In genomic region chr2:73269666-73270065, GRCm38 (mm10) we compare ENCODE assay signal across 12 mouse cellular contexts. TPM values are rescaled to one million over a fixed set of nuclear protein-coding genes. Genes with fewer than 3 reads are reported as not detected.
A peak's percentile ranks its signal among the peaks of the same experiment; 100 is the strongest.
DNase-seq lines count a peak whose midpoint lies in the region; ATAC-seq lines count a peak whose summit lies in the region.
"Had no signal": no experiment of that assay in that cellular context is flagged by ENCODE, and none has a peak within 500 bp of the region (broad histone marks: within the 10 kb centered on the region; RNA-seq: fewer than 3 reads in every experiment).

No protein-coding gene starts in this region.

- DNase-seq in ES-CJ7 (ENCODE audit: low read depth, low spot score) (peak; percentile 33), ZHBTc4 (ENCODE audit: low read depth, low spot score) (peak; percentile 33)
- DNase-seq in midbrain, embryonic 11.5 days (ENCODE audit: low spot score, missing footprints) = peak; percentile 93
- no peak for DNase-seq in thymus, postnatal 0 days (ENCODE audit: low spot score)
- no peak for DNase-seq in layer of hippocampus, adult 18-20 months (ENCODE audit: low spot score in 2 of 2)

- peak overlapping the region; percentile 60 for H3K4me2 ChIP-seq in forebrain, embryonic 12.5 days
- H3K4me2 ChIP-seq in midbrain, embryonic 11.5 days = 0 out of 2 replicates have a peak overlapping the region, but pooled peaks have one; percentile 13
- H3K4me2 ChIP-seq: hindbrain, embryonic 15.5 days had no signal

- peak overlapping the region; percentile 10; the same call in 1 of the 2 replicates for H3K4me3 ChIP-seq in forebrain, embryonic 12.5 days (replicated peaks)
- H3K4me3 ChIP-seq in midbrain, embryonic 11.5 days (ENCODE audit: low read depth, low read length) = no peak overlapping the region
- H3K4me3 ChIP-seq: hindbrain, embryonic 15.5 days had no signal

- no peaks in the 10 kb centered on the region for H3K36me3 ChIP-seq in forebrain, embryonic 12.5 days (replicated peaks)
- H3K36me3 ChIP-seq in midbrain, embryonic 11.5 days (ENCODE audit: control insufficient read depth, insufficient read depth, low read length) = no peaks in the 10 kb centered on the region
- H3K36me3 ChIP-seq: hindbrain, embryonic 15.5 days had no signal

- H3K27ac ChIP-seq in forebrain, embryonic 12.5 days = peak overlapping the region; percentile 37; the same call in 1 of the 2 replicates
- no peak overlapping the region for H3K27ac ChIP-seq in midbrain, embryonic 11.5 days (ENCODE audit: low read depth, low read length)
- H3K27ac ChIP-seq: hindbrain, embryonic 15.5 days had no signal

- WGBS in forebrain, embryonic 12.5 days = 0% methylated on average over 14 of the region's 17 CpGs
- WGBS in midbrain, embryonic 11.5 days = under 1% methylated on average over 17 of the region's 17 CpGs

- peaks cover 60% of the 10 kb centered on the region for H3K4me1 ChIP-seq in forebrain, embryonic 12.5 days
- H3K4me1 ChIP-seq in midbrain, embryonic 11.5 days (ENCODE audit: control insufficient read depth, insufficient read depth, low read length) = peaks cover 34% of the 10 kb centered on the region

- H3K9me3 ChIP-seq in forebrain, embryonic 12.5 days = no peaks in the 10 kb centered on the region
- no peaks in the 10 kb centered on the region for H3K9me3 ChIP-seq in midbrain, embryonic 11.5 days (ENCODE audit: control insufficient read depth, low read length)
- H3K9me3 ChIP-seq: hindbrain, embryonic 15.5 days had no signal

- H3K27me3 ChIP-seq in forebrain, embryonic 12.5 days = peaks cover 89% of the 10 kb centered on the region
- peaks cover 96% of the 10 kb centered on the region for H3K27me3 ChIP-seq in midbrain, embryonic 11.5 days (ENCODE audit: control insufficient read depth, insufficient read depth, low read length)

- ATAC-seq in forebrain, embryonic 12.5 days (ENCODE audit: low FRiP score) = no peak
- ATAC-seq in midbrain, embryonic 11.5 days (ENCODE audit: low FRiP score) = no peak
- ATAC-seq in inflammation-experienced regulatory T-cells, adult 6 months = no peak

- no peak overlapping the region for H3K9ac ChIP-seq in forebrain, embryonic 12.5 days
- H3K9ac ChIP-seq in midbrain, embryonic 11.5 days (ENCODE audit: low read length) = no peak overlapping the region
- H3K9ac ChIP-seq: hindbrain, embryonic 15.5 days had no signal

RNA-seq across cellular contexts. Expression of gene Sp9, which starts 2.1 kb away (rescaled TPM):
- 12.9 and 16.1 TPM in 2 replicates for polyA plus RNA-seq in forebrain, embryonic 12.5 days (2016; fragmentation: Nextera tagmentation; extraction: Ambion mirVana)
- polyA plus RNA-seq in midbrain, embryonic 11.5 days (2014; fragmentation: Nextera tagmentation; extraction: Ambion mirVana) = 2.8 and 3.3 TPM in 2 replicates
- not detected for polyA plus RNA-seq in inflammation-experienced regulatory T-cells, adult 6 months (2017; shearing (Covaris generic))
- 0.03 TPM in 1 of 2 replicates, not detected in the other for polyA plus RNA-seq in thymus, postnatal 0 days (2015; fragmentation: Nextera tagmentation; extraction: Ambion mirVana)
- total RNA-seq in layer of hippocampus, adult 18-20 months (2021) = 1 to 10 TPM; 3.7 to 4.3 TPM
- total RNA-seq: heart, adult 18-20 months had no signal
- polyA plus RNA-seq: activated CD4-positive, CD25-positive, alpha-beta regulatory T cell, adult 4 months; lung, embryonic 16.5 days; urinary bladder, adult 2 months had no signal

RNA-seq across cellular contexts. Expression of gene Scrn3, which starts 42.7 kb away (rescaled TPM):
- polyA plus RNA-seq in forebrain, embryonic 12.5 days (2016; fragmentation: Nextera tagmentation; extraction: Ambion mirVana) = 10.9 and 12.7 TPM in 2 replicates
- 10.7 and 11.7 TPM in 2 replicates for polyA plus RNA-seq in midbrain, embryonic 11.5 days (2014; fragmentation: Nextera tagmentation; extraction: Ambion mirVana)
- 10 to 100 TPM in 2 of 3 experiments, 1 to 10 TPM in 1; 8.8 to 13.5 (median 12.5) TPM for polyA plus RNA-seq in inflammation-experienced regulatory T-cells, adult 6 months (2017; shearing (Covaris generic))
- polyA plus RNA-seq in thymus, postnatal 0 days (2015; fragmentation: Nextera tagmentation; extraction: Ambion mirVana) = 7.1 and 7.6 TPM in 2 replicates
- 10 to 100 TPM; 22.6 to 22.9 TPM for total RNA-seq in layer of hippocampus, adult 18-20 months (2021)

RNA-seq across cellular contexts. Expression of gene Cir1, which starts 42.8 kb away (rescaled TPM):
- 24.0 and 26.1 TPM in 2 replicates for polyA plus RNA-seq in forebrain, embryonic 12.5 days (2016; fragmentation: Nextera tagmentation; extraction: Ambion mirVana)
- polyA plus RNA-seq in midbrain, embryonic 11.5 days (2014; fragmentation: Nextera tagmentation; extraction: Ambion mirVana) = 21.4 and 25.5 TPM in 2 replicates
- polyA plus RNA-seq in inflammation-experienced regulatory T-cells, adult 6 months (2017; shearing (Covaris generic)) = 10 to 100 TPM; 18.9 to 30.4 (median 30.3) TPM
- polyA plus RNA-seq in thymus, postnatal 0 days (2015; fragmentation: Nextera tagmentation; extraction: Ambion mirVana) = 29.7 and 30.9 TPM in 2 replicates
- 10 to 100 TPM; 31.0 to 31.4 TPM for total RNA-seq in layer of hippocampus, adult 18-20 months (2021)

RNA-seq across cellular contexts. Expression of gene Ola1, which starts 50.9 kb away (rescaled TPM):
- polyA plus RNA-seq in forebrain, embryonic 12.5 days (2016; fragmentation: Nextera tagmentation; extraction: Ambion mirVana) = 104 and 106 TPM in 2 replicates
- 99.2 and 101 TPM in 2 replicates for polyA plus RNA-seq in midbrain, embryonic 11.5 days (2014; fragmentation: Nextera tagmentation; extraction: Ambion mirVana)
- 10 to 100 TPM; 68.4 to 91.6 (median 88.3) TPM for polyA plus RNA-seq in inflammation-experienced regulatory T-cells, adult 6 months (2017; shearing (Covaris generic))
- polyA plus RNA-seq in thymus, postnatal 0 days (2015; fragmentation: Nextera tagmentation; extraction: Ambion mirVana) = 90.4 and 92.0 TPM in 2 replicates
- total RNA-seq in layer of hippocampus, adult 18-20 months (2021) = 100 to 1,000 TPM; 109 to 112 TPM

Comparison
In these comparisons a context has a peak if more than half of its experiments do, and no peak if none do; other contexts are left out.
1. DNase-seq: peak in ES-CJ7 (single experiment), ZHBTc4 (single experiment) and midbrain, embryonic 11.5 days (single experiment); none in thymus, postnatal 0 days (single experiment) and layer of hippocampus, adult 18-20 months (0 of 2).